Mouse (Mus musculus) spleen, postnatal 36 days (tissue): ENCODE results near the gene Kcnip3.

Source experiments
- DNase-seq, 2 experiments: peaks; one replicate each; pipeline ENCODE4 v3.0.0; 2022; ENCODE audit warnings: low spot score in 2 of 2, mixed read lengths in 1 of 2

The Kcnip3 gene

DNA sequence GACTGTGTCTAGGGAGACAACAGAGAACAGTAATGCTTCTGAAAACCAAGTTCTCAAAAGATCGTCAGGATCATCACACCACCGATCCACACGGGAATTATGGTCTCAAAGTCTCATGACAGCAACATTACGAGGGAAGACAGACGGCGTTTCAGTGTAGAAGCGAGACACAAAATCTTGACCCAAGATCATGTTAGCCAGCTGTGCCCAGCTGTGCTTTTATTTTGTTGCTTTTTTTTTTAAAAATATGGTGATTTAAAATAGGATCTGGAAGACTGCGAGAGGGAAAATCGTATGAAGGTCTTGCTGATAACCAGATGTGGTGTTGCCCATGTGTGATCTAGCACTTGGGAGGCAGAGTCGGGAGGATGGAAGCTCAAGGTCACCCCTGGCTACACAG is 51.2 kb downstream of the Kcnip3 start:
- no peak for DNase-seq

DNA sequence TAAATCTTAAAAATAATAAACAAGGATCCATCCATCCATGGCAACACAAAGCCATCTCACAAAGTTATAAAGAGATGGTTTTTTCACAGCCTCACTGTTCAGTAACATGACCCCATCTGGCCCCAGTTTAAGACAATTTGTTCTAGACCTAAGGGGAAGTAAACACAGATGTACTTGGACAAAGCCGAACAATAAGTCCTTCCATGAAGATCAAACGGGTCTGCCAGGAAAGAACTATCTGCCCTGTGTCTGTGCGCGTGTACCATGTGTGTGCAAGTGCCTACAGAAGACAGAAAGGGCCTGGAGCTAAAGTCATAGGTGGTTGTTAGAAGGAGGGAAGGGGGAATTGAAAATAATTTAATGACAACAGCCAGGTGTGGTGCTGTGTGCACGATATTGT is 51.7 kb downstream of the Kcnip3 start:
- no peak for DNase-seq

DNA sequence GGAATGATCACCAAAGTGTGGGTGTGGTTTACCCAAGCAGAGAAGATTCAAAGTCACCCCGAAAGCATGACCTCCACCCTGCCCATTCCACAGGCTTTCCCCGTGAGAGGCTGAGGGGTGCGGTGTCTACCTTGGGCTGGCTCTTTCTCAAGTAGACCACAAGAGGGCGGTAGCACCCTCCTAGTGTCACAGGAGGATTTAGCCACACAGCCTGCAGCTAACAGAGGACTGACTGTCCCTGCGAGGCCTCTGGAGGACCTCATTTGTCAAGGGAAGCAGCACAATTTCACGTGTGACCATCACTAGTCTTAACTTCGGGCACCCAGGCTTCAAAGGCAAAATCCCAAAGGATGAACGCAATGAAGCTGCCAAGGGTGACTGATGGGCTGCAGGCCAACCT is 59.6 kb downstream of the Kcnip3 start:
- DNase-seq = peak in 1 of 2 experiments; percentile 22

DNA sequence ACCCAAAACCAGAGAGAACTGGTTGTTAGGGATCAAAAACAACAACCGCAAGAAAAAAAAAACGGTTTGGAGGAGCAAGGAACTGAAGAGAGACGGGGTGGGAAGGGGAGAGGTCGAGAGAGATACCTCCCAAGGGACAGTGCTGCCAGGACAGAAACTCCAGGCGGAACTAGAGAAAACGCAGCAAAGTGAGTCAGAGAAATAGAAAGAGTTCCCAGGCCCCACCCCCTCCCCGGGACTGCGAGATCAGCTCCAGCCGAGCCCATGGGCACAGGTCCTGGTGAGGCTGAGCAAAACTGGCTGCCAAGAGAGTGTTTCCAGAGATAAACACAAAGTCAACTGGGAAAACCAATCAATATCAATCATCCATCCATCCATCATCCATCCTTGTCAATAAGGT is 60.5 kb downstream of the Kcnip3 start:
- no peak for DNase-seq

DNA sequence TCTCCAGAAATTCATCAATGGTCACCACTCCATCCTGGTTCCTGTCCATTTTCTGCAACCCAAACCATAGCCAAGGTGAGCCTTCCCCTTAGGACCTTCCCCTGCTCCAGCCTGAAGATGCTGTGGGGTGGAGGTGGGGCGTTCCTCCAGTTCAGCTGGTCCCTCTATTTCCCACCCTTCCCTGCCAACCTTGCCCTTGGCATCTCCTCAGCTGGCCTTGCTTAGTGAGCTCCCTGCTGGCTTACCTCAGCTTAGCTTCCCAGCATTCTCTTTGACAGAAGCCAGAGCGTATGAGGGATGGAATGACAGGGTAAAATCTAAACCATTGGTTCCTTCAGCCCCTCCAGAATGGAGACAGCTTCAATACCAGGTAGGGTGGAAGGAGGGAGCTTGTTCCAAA is 62.6 kb downstream of the Kcnip3 start:
- no peak for DNase-seq

DNA sequence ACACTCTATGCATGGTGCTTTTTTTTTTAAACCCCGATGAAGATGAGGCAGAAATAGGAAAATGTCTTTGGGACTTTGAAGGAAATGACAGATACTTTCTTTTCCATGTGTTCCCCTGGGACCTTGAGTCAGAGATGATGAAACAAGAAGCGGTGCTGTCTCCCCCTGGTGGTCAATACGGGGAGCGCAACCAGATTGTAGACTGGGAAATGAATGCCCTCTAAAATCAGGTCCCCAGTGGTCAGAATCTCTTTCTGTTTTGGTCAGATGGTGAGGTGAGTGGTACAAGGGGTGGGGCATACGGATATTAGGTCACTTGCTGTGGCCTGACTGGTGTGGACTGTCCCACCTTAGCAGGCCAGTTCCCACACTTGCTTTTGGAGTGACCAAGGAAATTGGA is 68.1 kb downstream of the Kcnip3 start:
- DNase-seq = peak; percentile 30 to 62

DNA sequence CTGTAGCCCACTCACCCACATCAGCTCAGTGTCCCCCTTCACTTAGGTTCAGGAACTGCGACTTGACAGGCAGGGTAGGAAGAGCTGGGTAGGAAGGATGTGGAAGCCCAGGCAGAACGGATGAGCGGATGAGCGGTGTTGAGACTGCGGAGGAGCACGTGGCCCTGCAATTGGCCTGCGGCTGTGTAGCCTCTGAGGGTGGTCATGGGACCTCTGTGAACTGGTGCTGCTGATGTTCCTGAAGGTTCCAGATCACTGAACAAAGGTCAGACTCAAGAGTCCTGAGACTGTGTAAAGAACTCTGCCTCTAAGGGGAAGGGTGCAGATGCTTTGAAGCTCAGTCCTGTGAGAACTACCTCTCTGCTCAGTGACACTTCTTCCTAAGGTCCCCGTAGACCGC is 68.8 kb downstream of the Kcnip3 start:
- DNase-seq = no peak

DNA sequence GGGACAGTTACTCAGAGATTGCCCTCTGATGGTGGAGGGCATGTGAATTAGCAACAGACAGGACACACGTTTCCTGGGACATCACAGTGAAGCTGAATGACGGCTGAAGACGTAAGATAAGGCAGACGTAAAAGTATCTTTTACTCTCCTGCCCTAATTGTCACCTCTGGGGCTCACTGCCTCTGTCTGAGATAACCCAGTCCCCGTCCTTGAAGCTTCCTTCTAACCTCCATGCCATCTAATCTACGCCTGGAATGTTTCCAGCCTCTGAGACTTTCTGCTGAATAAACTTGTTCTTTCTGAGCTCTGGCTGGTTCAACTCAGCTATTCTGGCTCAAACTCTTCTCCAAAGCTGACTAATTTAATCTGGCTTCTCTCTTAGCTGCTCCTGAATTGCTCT is 70.1 kb downstream of the Kcnip3 start:
- no peak for DNase-seq

DNA sequence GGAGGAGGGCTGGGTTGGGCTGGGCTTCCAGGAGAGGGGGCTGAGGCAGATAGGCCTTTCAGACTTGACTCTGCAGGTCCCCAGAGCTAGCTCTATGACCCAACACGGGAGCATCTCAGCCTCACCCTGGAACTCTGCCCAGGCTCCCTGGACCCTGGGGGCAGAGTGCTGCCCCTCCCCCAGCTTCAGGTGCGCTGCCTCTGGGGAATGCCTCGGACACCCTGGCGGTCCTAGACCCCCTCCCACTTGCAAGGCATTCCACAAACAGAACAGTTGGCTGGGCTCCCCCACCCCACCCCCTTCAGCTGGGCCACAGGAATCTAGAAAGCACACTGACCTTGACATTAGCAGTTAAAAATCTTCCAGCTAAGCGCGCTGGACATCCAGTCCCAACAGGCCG is 72.2 kb downstream of the Kcnip3 start:
- no peak for DNase-seq

DNA sequence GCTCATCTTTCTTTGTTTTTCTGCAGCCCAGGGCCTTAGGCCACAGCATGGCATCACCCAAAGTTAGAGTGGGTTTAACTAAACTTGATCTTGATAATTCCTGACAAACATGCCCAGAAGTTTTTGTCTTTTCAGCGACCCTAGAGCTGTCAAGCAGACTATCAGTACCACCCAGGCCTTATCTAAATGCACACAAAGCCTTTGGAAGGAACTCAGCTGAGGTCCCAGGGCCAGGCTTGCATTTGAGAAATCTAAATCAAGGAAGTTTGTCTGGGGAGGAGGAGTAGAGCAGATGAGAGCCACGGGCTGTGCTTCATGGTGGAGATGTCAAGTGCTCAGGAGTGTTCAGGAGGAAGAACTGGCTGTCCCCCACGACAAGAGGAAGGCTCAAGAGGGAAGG is 75.0 kb downstream of the Kcnip3 start:
- no peak for DNase-seq

DNA sequence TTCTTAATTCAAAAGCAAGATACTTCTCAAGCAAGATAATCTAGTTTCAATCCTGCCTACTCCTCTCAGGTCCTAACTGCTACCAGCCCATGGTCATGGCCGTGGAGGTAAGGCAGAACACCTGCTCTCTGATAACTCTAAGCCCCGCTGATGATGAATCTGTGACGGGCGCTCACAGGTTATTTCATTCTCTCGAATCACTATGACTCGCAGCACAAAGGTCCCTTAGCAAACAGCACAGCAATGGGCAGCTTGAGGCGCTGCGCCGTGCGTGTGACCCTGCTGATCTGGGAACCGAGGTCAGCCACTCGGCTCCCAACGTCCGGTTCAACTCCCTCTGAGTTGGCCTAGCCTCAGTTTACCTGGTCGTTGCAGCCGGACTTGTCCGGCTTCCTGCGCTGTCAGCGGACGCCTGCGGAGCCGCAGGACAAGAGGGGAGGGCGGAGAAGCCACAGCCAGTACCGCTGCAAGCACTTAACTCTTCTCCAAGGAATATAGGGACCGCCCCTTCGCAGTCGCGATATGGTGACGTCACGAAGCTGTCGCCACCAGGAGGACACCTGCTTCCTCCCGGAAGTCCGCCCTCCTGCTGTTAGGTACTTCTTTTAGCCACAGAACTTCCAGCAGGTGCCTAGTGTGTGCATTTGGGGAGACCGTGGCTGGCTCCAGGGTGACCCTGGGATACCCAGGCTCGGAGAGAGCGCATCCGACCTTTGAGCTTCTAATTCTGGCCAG is 77.7 kb downstream of the Kcnip3 start, which contains the start of gene Fahd2a:
Gene Fahd2a, minus strand, starts transcription at position 511 of the 735 bp plus-strand sequence.
- DNase-seq = peak; percentile 86 to 88

DNA sequence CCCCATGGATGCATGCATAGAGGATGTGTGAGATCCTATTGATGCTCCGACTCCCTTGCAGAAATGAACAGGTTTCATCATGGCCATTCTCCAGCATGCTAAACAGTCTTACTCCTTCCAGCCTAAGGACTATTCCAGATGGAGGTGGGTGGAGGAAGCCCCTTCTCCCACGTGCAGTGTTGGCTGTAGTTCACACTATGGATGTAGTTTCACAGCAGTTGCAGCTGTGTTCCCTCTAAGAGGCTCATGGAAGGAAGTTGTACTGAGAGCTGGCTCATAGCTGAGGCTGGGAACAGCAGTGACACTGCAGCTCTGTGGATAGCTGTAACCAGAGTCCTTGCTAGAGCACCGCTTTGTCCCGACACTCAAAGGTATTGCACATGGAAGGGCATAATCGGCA is 84.2 kb downstream of the Kcnip3 start:
- no peak for DNase-seq

DNA sequence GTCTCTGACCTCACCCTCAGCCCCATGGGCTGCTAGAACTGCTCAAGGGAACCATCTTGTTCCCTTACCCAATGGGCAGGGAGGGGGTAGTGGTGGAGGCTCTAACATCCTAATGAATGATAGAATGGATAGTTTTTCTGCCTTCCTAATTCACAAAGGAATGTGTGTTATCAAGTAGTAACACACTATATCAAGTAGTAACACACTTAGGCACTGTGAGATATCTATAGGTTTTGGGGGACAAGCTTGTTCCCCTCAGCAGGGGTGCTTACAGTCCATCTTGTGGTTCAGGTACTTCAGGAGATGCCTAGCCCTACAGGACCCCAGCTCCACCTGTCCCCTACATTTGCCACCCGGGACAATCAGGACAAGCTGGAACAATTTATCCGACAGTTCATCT is 86.3 kb downstream of the Kcnip3 start:
- DNase-seq = no peak

DNA sequence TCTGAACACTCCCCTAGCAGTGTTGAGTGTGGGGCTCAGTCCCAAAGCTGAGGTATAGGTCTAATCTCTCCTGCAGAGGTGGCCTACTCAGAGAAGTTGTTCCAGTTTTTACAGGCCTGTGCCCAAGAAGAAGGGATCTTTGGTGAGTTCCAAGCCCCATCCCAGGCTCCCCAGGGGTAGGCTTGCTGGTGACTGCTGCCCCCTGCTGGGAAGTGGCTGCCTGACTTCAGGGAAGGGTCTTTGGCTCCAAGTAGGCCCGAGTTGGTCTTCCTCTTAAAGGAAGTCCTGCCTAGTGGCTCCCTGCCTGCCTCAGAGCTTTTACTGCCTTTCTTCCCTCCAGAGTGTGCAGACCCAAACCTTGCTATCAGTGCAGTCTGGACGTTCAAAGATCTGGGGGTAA is 86.8 kb downstream of the Kcnip3 start:
- no peak for DNase-seq

DNA sequence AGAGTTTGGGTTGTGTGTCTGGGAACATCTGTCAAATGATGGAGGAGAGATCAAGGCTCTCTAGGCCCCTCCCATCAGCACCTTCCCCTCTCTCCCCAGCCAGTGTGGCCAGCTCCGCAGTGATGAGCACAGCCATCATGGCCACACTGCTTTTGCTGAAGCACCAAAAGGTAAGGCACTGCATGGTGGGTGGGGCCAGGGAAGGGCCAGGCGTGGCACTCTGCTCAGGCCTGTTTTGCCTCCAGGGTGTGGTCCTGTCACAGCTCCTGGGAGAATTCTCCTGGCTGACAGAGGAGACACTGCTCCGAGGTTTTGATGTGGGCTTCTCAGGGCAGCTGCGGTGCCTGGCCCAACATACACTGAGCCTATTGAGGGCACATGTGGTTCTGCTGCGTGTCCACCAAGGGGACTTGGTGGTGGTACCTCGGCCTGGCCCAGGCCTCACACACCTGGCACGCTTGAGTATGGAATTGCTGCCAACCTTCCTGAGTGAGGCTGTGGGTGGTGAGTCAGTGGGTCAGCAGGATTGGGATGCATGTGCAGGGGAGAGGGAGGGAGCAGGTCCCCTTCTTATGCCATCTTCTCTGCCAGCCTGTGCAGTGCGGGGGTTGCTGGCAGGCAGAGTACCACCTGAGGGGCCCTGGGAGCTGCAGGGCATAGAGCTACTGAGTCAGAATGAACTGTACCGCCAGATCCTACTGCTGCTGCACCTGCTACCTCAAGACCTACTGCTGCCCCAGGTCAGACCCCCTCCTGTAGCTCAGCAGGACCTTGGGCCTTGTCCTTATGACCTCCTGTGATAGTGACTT is 88.2 kb downstream of the Kcnip3 start:
- DNase-seq = no peak

DNA sequence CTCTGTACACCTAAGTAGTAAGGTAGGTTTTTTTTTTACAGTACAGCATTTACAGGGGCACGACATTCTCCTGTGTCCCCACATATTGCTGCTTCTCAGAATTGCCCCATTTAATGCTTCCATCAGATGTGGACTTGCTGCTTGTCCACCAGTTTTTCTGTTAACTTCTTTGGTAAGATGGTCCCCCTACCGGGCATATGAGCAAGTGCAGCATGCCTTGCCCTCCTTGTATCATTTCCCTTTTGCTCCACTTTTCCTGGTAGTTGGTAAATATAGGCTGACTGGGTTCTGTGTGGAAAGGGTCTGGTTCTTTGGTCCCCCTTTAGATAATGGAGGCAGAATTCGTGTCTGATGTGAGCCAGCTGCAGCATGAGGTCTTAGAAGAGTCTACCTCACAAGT is 91.7 kb downstream of the Kcnip3 start:
- peak in 1 of 2 experiments; percentile 14 for DNase-seq

DNA sequence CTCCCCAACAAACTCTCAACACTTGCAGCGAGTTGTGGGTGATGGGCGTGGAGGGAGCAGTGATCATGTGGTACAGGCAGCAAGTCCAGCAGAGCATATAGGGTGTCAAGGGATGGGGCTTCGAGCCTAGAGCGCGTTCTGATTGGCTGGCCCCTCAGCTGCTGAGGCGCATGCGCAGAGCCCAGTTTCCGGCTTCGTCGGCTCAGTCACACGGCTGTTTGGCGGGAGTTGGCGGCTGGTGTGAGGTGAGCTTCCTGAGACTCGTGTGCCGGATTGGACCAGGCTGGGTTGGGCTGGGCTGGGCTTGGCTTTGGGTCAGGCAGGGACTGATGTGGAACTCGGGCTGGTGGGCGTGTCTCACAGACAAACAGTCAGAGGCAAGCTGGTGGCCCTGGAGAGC is 96.9 kb downstream of the Kcnip3 start, which contains the start of gene Gpat2:
Gene Gpat2, plus strand, starts transcription at position 223 of the 400 bp plus-strand sequence.
- no peak for DNase-seq

DNA sequence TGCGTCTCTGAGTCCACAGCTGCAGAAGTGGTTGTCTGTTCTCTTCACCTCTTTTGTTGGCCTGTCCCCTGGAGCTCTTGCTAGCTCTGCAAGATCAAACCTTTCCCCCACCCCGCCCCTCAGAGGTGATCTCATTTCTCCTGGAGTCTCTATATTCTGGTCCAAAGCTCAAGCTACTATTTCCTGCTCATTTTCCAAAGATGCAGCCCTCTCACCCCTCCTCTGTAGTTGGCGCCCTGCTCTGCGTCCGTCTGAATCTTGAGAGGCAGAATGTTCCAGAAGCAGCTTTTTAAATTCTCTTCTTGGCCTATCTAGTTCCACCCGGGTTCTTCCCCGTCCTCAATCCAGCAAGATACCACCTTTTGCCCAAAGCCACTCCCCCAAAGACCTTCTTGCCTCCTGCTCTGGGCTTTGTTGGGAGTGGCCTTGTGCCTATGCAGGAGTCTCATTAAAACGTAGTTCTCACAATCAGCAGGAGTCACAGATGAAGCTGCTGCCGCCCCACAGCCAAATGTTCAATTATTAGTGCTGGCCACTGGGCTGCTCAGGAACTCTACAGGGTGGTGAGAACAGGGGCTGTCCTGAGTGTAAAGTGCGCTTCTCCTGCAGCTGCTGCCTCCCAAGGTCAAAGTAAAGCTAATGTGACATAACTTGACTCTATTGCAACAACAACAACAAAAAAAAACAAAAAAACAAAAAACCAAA is 103.5 kb downstream of the Kcnip3 start:
- DNase-seq = no peak

DNA sequence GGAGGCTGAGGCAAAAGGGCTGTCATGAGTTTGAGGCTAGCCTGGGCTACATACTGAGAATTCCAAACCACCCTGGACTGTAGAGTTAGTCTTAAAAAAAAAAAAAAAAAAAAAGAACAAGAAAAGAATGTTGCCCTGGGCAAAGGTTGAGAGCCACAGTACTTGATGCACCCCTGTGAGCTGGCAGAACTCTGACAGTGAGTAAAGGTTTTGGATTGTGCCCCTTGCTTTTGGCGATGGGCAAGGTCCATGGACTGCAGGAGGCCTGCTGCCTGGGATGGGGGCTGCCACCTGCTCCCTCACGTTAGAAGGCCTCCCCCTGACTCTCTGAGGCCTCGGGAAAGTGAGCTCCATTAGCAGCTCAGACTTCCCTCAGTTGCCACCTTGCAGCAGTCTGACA is 105.2 kb downstream of the Kcnip3 start:
- DNase-seq = no peak

DNA sequence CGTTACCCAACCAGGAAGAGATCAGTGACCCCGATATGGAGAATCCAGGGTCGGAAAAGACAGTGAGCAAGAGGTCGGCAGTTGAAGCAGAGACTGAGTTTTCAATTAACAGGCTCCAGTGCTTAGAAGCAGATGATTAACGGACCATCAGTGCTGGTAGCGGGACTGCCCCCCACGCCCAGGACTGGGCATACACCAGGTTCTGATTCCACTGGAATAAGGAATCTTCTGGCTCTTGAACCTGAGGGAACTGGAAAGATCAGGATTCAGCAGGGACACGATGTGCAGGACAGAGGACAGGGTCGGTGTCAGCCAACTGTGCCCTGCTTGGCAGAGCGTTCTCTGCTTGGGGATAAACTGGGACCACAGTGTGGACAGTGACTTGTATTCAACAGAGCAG is 106.1 kb downstream of the Kcnip3 start:
- no peak for DNase-seq

DNA sequence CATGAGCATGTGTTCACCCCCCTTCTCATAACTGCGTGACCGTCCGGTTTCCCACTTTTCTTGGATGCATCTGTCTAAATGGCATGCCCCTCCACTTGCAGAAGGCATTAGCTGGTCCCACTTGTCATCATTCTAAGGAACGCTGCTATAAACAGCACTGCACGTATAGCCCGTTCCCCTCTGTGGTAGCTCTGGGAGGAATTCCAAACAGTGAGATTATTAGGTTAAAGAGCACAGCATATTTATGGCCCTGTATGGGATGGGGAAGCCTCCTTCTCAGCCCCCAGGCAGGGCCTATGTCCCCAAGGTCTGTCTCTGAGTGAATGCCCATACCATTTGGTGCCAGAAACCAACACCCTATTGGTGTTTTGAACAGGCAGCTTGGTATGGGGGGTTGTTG is 110.8 kb downstream of the Kcnip3 start:
- no peak for DNase-seq
